Mouse (Mus musculus) urinary bladder, postnatal 36 days (tissue): ENCODE measurements around the gene Qprt.

Experiments
- DNase-seq, 2 experiments: peaks; one replicate each; pipeline ENCODE4 v3.0.0; 2022; ENCODE audit warnings: low spot score in 2 of 2, mixed read lengths in 1 of 2

Gene Qprt

GRCm38 (mm10) chr7:127133125-127133524, 11.1 kb upstream of the Qprt start:
- no peak for DNase-seq

GRCm38 (mm10) chr7:127129638-127130037, 7.6 kb upstream of the Qprt start:
- no peak for DNase-seq

DNA sequence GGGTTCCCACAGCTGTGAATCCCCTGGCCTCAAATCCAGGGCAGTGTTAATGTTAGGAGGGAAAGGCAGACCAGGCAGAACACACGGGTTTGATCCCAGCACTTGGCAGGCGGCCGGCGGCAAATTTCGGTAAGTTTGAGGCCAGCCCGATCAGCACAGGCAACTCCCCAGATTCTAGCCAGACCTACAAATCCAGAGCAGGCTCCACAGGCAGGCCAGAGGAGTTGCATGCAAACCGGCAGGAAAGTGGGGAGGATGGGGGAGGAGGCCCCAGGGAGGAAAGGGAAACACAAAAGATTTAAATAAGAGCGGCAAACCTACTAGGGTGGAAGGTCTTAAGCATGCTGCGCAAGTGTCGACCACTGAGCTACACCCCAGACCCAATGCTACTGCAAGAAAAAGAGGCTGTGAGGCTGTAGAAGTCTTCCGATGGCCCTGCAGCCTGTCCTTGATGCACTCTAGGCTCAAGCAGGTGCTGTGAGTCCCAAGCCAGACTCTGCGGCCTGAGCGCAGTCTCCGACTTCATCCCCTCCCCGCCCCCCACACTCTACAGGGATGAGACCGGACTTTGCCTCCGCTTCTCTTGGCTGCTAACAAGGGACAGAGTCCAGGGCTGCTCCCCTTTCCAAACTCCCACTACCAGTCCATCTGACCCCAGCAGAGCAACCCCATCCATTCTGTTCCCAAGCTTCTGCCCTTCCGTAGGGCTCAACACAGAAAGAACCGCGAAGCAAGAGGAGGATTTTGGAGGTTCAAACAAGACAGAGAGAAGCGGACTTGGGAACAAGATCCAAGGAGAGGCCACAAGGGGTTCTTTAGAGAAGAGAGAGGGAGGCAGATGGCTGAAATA, 740 bp downstream of the Qprt start:
- no peak for DNase-seq

GRCm38 (mm10) chr7:127118671-127119445, 3.2 kb downstream of the Qprt start:
- no peak for DNase-seq

- no peak for DNase-seq
Measured at GRCm38 (mm10) chr7:127117948-127118347, 4.1 kb downstream of the Qprt start.

DNA sequence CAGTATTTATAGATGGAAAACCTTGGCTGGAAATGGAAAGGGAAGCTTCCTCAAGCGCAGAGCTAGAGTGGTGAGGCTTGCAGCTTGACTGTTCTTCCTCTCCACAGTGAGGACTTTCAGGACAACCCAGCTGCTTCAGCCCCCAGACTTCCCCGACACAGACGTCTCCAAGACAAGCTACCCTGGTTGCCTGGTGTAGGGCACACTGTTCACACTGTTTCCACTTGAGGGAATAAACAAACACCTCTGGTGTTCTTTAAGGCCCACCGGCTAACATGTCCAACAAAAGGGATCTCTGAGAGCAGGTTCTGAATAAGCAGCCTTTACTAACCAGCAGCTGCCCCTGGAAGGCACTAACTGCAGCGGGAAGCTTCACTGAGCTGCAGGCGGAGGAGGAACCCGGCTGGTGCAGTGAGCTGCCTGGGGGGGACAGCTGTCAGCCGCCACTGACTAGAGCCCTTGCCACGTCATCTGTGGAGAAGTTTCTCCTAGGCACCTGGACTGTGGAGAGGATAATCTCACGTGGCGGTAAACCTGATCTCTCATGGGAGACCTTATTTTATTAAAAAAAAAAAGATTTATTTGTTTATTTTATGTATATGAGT, 5.6 kb downstream of the Qprt start:
- no peak for DNase-seq

- DNase-seq, result no peak
Measured at GRCm38 (mm10) chr7:127114920-127115319, 7.1 kb downstream of the Qprt start.

DNA sequence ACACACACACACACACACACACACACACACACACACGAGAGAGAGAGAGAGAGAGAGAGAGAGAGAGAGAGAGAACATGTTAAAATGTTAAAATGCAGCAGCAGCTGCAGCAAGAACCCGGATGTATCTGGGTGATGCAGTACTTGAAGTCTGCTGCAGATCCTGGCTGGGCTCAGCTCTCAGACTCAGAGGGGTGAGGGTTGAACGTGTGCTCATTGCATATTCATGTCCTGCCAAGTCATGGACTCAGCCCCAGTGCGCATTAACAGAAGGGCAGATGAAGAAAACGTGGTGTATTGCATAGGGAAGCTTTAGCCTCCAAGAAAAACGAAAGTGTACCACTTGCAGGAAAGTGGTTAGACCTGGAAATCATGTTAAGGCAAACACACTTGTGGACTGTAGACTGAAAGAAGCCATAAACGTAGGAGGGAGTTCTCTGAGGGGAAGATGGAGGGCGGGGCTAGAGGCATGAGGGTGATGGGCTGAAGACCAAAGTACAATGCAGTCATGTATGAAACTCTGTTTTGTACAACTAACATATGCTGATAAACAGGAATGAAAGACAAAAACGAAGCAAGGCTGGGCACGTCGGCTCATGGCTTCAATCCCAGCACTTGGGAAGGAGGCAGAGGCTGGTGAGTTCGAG, 8.3 kb downstream of the Qprt start:
- DNase-seq, result no peak

DNA sequence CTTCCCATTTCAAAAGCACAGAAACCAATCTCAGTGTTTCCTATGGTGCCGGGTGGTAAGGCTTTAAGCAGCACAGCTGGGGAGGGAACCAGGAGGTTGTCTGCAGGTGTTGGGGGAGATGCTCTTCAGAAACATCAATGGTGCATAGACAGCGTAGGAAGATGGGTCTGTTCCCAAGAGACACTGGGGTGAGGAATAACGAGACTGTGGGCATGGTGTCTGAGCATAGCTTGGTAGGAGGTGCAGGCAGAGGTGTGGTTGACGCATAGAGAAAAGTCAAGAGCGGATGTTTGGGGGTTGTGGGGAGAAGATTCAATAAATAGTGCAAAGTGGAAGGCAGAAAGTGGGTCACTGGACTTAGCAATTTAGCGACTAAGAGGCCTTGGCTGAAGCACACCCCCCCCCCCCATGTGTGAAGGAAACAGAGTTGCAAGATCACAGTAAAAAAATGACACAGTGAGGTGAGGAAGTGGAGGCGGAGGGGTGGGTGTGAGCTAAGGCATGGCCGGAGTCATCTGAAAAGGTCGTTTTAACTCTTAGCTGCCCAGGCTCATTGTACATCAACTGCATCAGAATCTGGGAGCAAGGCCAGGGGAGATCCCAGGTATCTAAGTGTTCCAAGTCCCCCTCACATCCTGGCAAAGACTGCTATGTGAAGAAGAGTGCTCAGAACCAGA, 9.0 kb downstream of the Qprt start:
- DNase-seq, result no peak

DNA sequence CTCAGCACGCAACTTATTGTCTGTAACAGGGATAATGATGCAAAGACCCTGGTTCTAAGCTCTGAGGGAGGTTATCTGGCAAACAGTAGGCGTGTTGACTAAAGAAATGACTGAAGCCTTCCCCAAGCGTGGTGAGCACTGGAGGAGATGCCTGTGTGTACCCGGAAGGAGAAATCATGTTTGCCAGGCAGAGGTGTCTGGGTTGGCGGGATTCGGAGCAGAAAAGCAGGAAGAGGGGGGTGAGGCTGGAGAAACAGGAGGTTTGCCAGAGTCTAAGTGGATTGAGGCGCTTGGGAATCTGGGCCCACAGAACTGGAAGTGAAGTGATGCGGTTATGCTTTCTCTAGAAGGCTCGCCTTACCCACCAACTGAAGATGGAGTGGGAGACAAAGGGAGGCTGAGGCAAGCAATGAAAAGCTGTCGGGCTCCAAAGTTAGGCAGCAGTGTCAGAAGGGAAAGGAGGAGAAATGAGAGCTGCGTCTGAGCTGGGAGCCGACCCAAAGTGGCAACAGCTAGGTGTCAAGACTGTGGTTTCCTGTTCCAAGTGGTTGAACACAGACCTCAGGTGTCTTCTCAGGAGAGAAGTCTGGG, 9.7 kb downstream of the Qprt start:
- DNase-seq, result no peak

- DNase-seq, result peak in 1 of 2 experiments; percentile 26
Measured at GRCm38 (mm10) chr7:127111461-127111860, 10.6 kb downstream of the Qprt start.

GRCm38 (mm10) chr7:127110239-127111007, 11.6 kb downstream of the Qprt start:
- DNase-seq, result peak; percentile 39 to 49

DNA sequence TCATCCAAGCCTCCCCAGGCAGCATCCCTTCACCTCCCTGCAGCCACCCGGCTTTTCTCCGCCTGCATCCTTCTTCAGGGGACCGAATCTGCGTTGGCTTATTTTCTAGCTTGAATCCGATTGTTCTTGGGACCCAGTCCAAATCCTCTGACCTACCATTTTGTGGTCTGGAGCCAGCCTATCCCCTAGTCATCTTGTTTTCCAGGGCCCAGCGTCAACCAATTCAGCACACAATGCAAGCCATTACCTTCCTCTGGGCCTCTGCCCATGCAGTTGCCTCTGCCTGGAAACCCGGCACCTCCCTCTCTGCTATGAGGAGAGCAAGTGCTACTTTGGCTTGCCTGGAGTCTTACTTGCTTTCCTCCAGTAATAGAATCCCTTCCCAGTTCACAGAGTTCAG, 16.5 kb downstream of the Qprt start:
- DNase-seq, result no peak

- DNase-seq, result peak; percentile 56 to 68
Measured at GRCm38 (mm10) chr7:127104560-127105332, 17.3 kb downstream of the Qprt start.

DNA sequence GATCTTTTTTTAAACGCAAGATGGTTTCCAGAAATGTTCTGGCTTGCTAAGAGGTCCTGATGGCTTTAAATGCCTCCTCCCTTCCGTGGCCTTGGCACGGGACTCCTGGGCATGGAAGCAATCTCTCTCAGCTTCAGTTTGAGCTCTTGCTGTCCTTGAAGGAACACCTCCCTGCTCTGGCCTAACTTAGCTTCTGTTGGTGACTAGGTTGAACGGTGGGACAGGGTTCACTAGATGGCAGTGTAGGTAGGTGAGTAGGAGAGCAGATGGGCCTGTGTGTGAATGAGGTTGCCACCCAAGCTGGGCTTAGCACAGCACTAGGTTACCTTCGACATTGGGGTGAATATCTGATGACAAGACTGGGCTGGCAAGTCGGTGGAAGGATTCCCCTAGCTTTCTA, 18.1 kb downstream of the Qprt start:
- DNase-seq, result no peak

DNA sequence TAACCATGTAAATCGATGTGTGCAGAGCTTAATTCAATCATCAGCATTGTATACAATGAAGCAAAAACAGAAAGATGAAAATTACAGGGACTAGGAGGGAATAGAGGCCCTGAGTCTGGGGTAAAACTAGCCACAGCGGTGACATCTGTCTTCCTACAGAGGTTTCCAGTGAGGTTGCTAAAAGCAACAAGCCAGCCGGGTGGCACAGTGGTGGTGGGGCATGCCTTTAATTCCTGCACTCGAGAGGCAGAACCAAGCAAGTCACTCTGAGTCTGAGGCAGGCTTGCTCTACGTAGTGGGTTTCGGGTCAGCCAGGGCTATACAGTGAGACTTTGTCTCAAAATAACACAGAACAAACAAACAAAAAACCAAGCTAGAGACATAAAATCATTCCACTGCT, 19.9 kb downstream of the Qprt start:
- DNase-seq, result no peak

GRCm38 (mm10) chr7:127101451-127102016, 20.5 kb downstream of the Qprt start:
- DNase-seq, result no peak

GRCm38 (mm10) chr7:127099528-127099927, 22.5 kb downstream of the Qprt start:
- no peak for DNase-seq

DNA sequence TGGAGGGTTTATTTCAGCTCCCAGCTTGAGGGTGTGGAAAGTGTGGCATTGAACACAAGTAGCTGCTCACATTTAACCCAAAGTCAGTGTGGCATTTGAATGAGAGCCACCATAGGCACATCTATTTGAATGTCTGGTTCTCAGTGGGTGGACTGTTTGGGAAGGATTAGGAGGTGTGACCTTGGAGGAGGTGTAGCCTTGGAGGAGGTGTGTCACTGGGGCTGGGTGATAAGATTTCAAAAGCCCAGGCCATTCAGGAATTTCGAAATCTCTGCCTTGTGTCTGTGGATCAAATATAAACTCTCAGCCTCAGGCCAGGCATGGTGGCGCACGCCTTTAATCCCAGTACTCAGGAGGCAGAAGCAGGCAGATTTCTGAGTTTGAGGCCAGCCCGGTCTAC, 23.1 kb downstream of the Qprt start:
- DNase-seq, result no peak
